Mouse (Mus musculus) lung, embryonic 14.5 days (tissue): ENCODE measurements around the gene BC055324. TPM values are rescaled to one million over a fixed set of nuclear protein-coding genes. Genes with fewer than 3 reads are reported as not detected.

Experiments used
- ATAC-seq: fragments of 200-750 bp; cut with Nextera tagmentation; 2 replicates; pipeline ENCODE4 v1.8.0; 2017; ENCODE audit warnings: mild to moderate bottlenecking, moderate TSS enrichment, moderate library complexity; ENCODE audit not compliant: insufficient read depth
- DNase-seq: peaks from one replicate; pipeline ENCODE4 v3.0.0-alpha.2; 2015
- H3K27ac ChIP-seq: fragments of 300-500 bp; sonication (generic); 2 replicates; pipeline ENCODE4 v1.5.1; 2014; ENCODE audit warnings: low read depth, mild to moderate bottlenecking, moderate library complexity
- H3K27me3 ChIP-seq: fragments of 300-500 bp; sonication (generic); 2 replicates; pipeline ENCODE4 v1.6.1; 2014; ENCODE audit warnings: low read length, control low read depth; ENCODE audit not compliant: insufficient read depth
- H3K36me3 ChIP-seq: fragments of 300-500 bp; sonication (generic); 2 replicates; pipeline ENCODE4 v1.6.1; 2014; ENCODE audit warnings: control low read depth; ENCODE audit not compliant: insufficient read depth
- H3K4me1 ChIP-seq: fragments of 300-500 bp; sonication (generic); 2 replicates; pipeline ENCODE4 v1.6.1; 2014; ENCODE audit warnings: antibody characterized with exemption, control low read depth; ENCODE audit not compliant: insufficient read depth
- H3K4me2 ChIP-seq: fragments of 300-500 bp; sonication (generic); 2 replicates; pipeline ENCODE4 v1.6.1; 2014; ENCODE audit warnings: mild to moderate bottlenecking
- H3K4me3 ChIP-seq: fragments of 300-500 bp; sonication (generic); 2 replicates; pipeline ENCODE4 v1.5.1; 2014; ENCODE audit warnings: low read depth, low read length
- H3K9ac ChIP-seq: fragments of 300-500 bp; sonication (generic); 2 replicates; pipeline ENCODE4 v1.6.1; 2014
- H3K9me3 ChIP-seq: fragments of 300-500 bp; sonication (generic); 2 replicates; pipeline ENCODE4 v1.6.1; 2016; ENCODE audit warnings: low read depth, low read length, control low read depth
- CTCF ChIP-seq: IDR thresholded peaks from 2 replicates; pipeline ENCODE4 v1.5.1; 2016; ENCODE audit warnings: antibody characterized with exemption, low read depth
- WGBS: fragments of 180-500 bp; shearing (Covaris S2); extraction: QIAGEN DNeasy Blood & Tissue Kit; methylation state at CpG from one replicate; pipeline ENCODE4 v1.1.7; 2014; 5-methylcytosine and 5-hydroxymethylcytosine counted together
- polyA plus RNA-seq: library from polyadenylated mRNA; unstranded; fragments of >200 nt; fragmentation: Nextera tagmentation; extraction: Ambion mirVana; gene quantifications from 2 replicates; pipeline ENCODE4 v1.2.1, GENCODE M21; 2014

BC055324 gene
- polyA plus RNA-seq, 1 experiment from 2014 or later = 34.1 TPM

- no peak for DNase-seq
- no peak for TF ChIP-seq CTCF
- Histone ChIP-seq H3K4me1 (no peaks in the 10 kb centered on the region), H3K9ac (peak overlapping the region; percentile 84), H3K4me3 (peak overlapping the region; percentile 68), H3K27ac (peak overlapping the region; percentile 85; the same call in 1 of the 2 replicates), H3K36me3 (no peaks in the 10 kb centered on the region; the same call in 1 of the 2 replicates), H3K9me3 (no peaks in the 10 kb centered on the region), H3K4me2 (peak overlapping the region; percentile 79), H3K27me3 (no peaks in the 10 kb centered on the region)
- 1% methylated on average over 38 of the region's 38 CpGs for WGBS
- no peak for ATAC-seq
Measured at GRCm38 (mm10) chr1:163994173-163994720, 349 bp downstream of the BC055324 start.

- H3K27me3 ChIP-seq = no peaks in the 10 kb centered on the region
- H3K36me3 ChIP-seq = peaks cover 1% of the 10 kb centered on the region
- H3K4me1 ChIP-seq = no peaks in the 10 kb centered on the region
- no peak overlapping the region for H3K27ac ChIP-seq
- TF ChIP-seq CTCF = no peak
- 73% methylated on average over 4 of the region's 4 CpGs for WGBS
- ATAC-seq = no peak
- no peak overlapping the region for H3K9ac ChIP-seq
- no peak overlapping the region for H3K4me2 ChIP-seq
- no peak for DNase-seq
- no peak overlapping the region for H3K4me3 ChIP-seq
- no peaks in the 10 kb centered on the region for H3K9me3 ChIP-seq
Measured at GRCm38 (mm10) chr1:163992371-163992770, 2.2 kb downstream of the BC055324 start.

DNA sequence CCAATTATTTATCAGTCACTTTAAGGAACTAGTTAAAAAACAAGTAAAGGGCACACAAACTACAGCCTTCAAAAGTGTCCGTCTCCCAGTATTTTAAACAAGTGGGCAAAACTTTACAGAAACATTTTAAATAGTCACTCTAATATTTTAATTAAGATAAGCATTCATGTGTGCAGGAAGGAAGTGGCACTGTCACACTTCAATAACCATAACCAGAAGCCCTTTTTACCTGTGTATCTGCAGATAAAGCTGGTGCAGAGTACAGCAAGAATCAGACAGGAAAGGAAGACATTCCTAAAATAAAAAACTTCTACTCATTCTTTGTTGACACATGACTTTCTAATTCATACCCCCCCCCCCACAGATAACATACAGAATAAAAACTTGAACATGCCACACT lies 18.1 kb downstream of the BC055324 start:
- no peaks in the 10 kb centered on the region for H3K9me3 ChIP-seq
- no peak overlapping the region for H3K4me2 ChIP-seq
- DNase-seq (no peak), ATAC-seq (no peak)
- TF ChIP-seq CTCF = no peak
- WGBS = 85% methylated on average over 1 of the region's 1 CpGs
- no peak overlapping the region for H3K4me3 ChIP-seq
- no peaks in the 10 kb centered on the region for H3K27me3 ChIP-seq
- H3K4me1 ChIP-seq = no peaks in the 10 kb centered on the region
- H3K27ac ChIP-seq = no peak overlapping the region
- H3K36me3 ChIP-seq = peaks cover 43% of the 10 kb centered on the region
- H3K9ac ChIP-seq = no peak overlapping the region

DNA sequence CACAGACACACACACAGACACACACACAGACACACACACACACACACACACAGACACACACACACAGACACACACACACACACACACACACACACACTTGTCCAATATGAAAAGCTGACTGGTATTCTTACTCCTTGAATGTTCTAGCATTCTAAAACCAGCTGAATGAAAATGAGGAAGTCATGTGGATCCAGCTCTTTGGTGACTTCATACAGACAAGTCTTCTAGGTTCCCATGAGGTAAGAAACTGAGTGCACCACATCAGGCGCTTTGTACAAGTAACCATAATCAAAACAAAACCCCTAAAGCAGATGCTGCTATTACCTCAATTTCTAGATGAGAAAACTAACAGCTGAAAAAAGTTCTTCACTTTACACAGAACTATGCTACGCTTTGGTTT lies 19.5 kb downstream of the BC055324 start:
- Histone ChIP-seq H3K4me1 (no peaks in the 10 kb centered on the region), H3K9me3 (no peaks in the 10 kb centered on the region), H3K27ac (no peak overlapping the region), H3K4me3 (no peak overlapping the region), H3K4me2 (no peak overlapping the region), H3K27me3 (no peaks in the 10 kb centered on the region), H3K36me3 (peaks cover 41% of the 10 kb centered on the region), H3K9ac (no peak overlapping the region)
- no peak for DNase-seq
- TF ChIP-seq CTCF = no peak
- WGBS = 92% methylated on average over 2 of the region's 2 CpGs
- no peak for ATAC-seq

- no peak for DNase-seq
- no peaks in the 10 kb centered on the region for H3K4me1 ChIP-seq
- no peak overlapping the region for H3K4me2 ChIP-seq
- H3K27me3 ChIP-seq = no peaks in the 10 kb centered on the region
- TF ChIP-seq CTCF = no peak
- no peak overlapping the region for H3K4me3 ChIP-seq
- no peak overlapping the region for H3K9ac ChIP-seq
- H3K36me3 ChIP-seq = peaks cover 39% of the 10 kb centered on the region
- ATAC-seq = no peak
- WGBS = 69% methylated on average over 1 of the region's 1 CpGs
- no peaks in the 10 kb centered on the region for H3K9me3 ChIP-seq
- H3K27ac ChIP-seq = no peak overlapping the region
Measured at GRCm38 (mm10) chr1:163974471-163974870, 20.1 kb downstream of the BC055324 start.

- no peak for ATAC-seq
Measured at GRCm38 (mm10) chr1:163964008-163964689, 30.4 kb downstream of the BC055324 start.

DNA sequence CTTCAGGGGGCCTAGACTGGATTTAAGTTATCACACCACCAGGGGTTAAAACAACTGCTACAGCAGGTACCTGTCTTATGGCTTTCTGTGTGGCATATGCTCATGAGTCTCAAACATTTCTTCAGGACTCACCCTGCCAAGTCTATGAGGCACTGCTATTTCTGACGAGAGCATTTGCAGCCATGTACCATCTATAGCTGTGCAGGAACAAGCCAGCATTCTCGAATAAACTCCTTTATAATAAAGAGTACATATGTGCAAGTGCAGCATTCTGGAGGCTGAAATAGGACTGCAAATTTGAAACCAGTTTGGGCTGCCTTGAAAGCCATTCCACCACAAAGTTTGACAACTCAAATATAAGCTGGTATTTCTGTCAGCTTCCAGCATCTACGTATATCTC lies 36.6 kb downstream of the BC055324 start:
- Histone ChIP-seq H3K9ac (no peak overlapping the region), H3K9me3 (no peaks in the 10 kb centered on the region), H3K4me3 (no peak overlapping the region), H3K4me2 (no peak overlapping the region), H3K27me3 (no peaks in the 10 kb centered on the region), H3K4me1 (no peaks in the 10 kb centered on the region), H3K36me3 (peaks cover 73% of the 10 kb centered on the region), H3K27ac (no peak overlapping the region)
- 78% methylated on average over 3 of the region's 3 CpGs for WGBS
- ATAC-seq (no peak), DNase-seq (no peak)
- TF ChIP-seq CTCF = no peak

More at GRCm38 (mm10) chr1:163964008-163964689, 30.4 kb downstream of the BC055324 start:
- H3K4me1 ChIP-seq = no peaks in the 10 kb centered on the region
- H3K4me3 ChIP-seq = no peak overlapping the region
- H3K36me3 ChIP-seq = peaks cover 43% of the 10 kb centered on the region
- no peak overlapping the region for H3K4me2 ChIP-seq
- no peaks in the 10 kb centered on the region for H3K27me3 ChIP-seq
- H3K27ac ChIP-seq = no peak overlapping the region
- no peak for TF ChIP-seq CTCF
- WGBS = 88% methylated on average over 10 of the region's 10 CpGs
- no peaks in the 10 kb centered on the region for H3K9me3 ChIP-seq
- no peak for DNase-seq
- H3K9ac ChIP-seq = no peak overlapping the region
